Mouse (Mus musculus) brain, adult 10 weeks (tissue): ENCODE results near the gene Krt2. TPM values are rescaled to one million over a fixed set of nuclear protein-coding genes. Genes with fewer than 3 reads are reported as not detected.

Experiments
- polyA plus RNA-seq: library from polyadenylated mRNA; stranded (reverse); fragments of 350-450 nt; fragmentation: Illumina TruSeq; extraction: RNeasy Lipid Tissue Mini Kit (QIAGEN cat#74804); gene quantifications from one replicate; pipeline ENCODE4 v1.2.3, GENCODE M21; 2015; ENCODE audit warnings: low read depth, low replicate concordance

Krt2 gene
- 0.65 TPM for polyA plus RNA-seq

DNA sequence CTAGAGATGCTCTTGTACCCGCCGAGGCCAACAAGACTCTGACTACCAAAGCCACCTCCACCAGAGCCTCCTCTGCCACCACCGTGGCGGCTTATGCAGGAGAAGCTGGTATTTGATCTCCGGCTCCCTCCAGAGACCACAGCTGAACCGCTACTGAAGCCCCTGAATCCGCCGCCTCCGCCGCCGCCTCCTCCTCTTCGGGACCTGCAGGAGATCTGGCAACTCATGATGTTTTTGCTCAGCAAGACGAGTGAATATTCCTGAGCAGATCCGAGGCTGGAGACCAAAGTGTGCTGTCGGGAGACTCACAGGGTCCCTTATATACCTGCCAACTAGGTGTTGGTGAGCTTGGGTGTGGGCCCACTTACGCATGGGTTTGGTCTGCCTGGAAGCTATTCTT is at the start of gene Krt2:
TSS of gene Krt2 (minus strand) at position 295 of the 400 bp plus-strand sequence.

DNA sequence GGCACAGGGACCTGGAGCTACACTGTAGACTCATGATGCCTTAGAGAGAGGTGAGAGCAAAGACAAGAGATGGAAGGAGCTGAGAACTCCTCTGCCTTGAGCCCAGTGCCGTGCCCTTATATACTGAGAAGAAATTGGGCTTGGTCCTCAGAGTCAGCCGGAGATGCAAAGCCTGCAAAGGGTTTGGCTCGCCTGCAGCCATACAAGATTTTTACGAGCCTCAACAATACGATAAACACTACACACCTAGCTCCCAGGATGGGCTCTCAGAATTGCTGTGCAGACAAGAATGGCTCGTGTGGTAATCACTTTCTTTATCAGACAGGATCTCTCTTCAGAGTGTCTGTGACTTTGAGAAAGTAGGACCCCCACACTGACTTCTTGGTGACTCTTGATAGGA is 32.7 kb upstream of the Krt2 start, which contains the start of gene Krt1:
TSS of gene Krt1 (minus strand) at position 101 of the 400 bp plus-strand sequence.

DNA sequence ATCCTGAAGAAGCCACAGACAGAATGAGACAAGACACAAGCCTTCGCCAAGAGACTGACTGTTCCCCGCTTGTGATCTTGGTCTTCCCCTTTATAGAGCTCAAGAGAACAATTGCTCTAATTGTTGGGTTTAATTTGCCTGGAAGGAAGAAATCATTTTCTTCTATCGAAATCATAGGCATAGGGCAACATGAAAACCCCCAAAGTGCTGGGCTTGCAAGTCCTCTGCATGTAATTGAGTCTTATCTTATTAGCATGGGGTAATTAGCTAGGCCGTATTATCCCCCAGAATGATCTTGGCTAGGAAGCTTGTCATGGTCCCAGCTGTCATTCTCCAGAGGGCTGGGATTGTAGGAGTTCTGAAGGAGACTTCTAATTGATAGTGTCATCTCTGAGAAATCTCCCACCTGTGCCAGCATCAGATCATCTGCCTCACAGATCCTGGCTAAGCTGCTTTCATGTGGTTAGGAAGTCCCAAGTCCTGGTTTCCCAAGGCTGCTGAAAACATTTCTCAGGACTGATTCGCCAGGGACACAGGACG is 15.6 kb downstream of the Krt2 start, which contains the start of gene Krt73:
TSS of gene Krt73 (minus strand) at position 51 of the 540 bp plus-strand sequence.

DNA sequence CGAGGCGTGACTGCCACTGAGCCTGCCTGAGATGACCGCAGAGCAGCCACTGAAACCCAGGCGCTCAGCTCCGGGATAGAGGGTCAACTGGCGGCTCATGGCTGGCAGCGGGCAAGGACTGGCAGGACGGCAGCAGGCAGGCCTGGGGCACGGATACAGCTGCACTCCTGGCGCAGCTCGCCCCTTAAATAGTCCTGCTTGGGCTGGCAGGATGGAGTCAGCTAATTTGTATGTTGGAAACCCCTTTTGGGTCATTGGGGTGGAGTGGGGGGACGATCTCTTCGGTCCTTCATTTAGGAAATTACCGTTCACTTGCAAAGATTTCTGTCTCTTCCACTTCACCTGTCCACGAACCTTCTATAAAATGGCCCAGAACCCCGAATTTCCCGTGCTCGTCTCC is 31.6 kb downstream of the Krt2 start, which contains the start of gene Krt72:
TSS of gene Krt72 (minus strand) at position 101 of the 400 bp plus-strand sequence.

Other genes starting within 250 kb of the Krt2 start
- gene Krt75, start 244.3 kb downstream of the Krt2 start, polyA plus RNA-seq, result not detected
- gene Gm5414, start 190.0 kb downstream of the Krt2 start, polyA plus RNA-seq, result not detected
- not detected for gene Gm5478, start 170.8 kb downstream of the Krt2 start, polyA plus RNA-seq
- gene Krt6b, start 137.9 kb downstream of the Krt2 start, polyA plus RNA-seq, result not detected
- not detected for gene Krt6a, start 123.9 kb downstream of the Krt2 start, polyA plus RNA-seq
- not detected for gene Krt5, start 105.3 kb downstream of the Krt2 start, polyA plus RNA-seq
- gene Krt71, start 75.1 kb downstream of the Krt2 start, polyA plus RNA-seq, result not detected
- gene Krt72, start 31.7 kb downstream of the Krt2 start, polyA plus RNA-seq, result not detected
- gene Krt73, start 15.8 kb downstream of the Krt2 start, polyA plus RNA-seq, result 0.88 TPM
- gene Krt1, start 32.6 kb upstream of the Krt2 start, polyA plus RNA-seq, result 5.6 TPM
- 6.7 TPM for gene Krt77, start 51.5 kb upstream of the Krt2 start, polyA plus RNA-seq
- gene Krt76, start 74.8 kb upstream of the Krt2 start, polyA plus RNA-seq, result not detected
- gene Krt4, start 106.6 kb upstream of the Krt2 start, polyA plus RNA-seq, result not detected
- gene Krt79, start 122.2 kb upstream of the Krt2 start, polyA plus RNA-seq, result not detected
- gene Krt78, start 136.1 kb upstream of the Krt2 start, polyA plus RNA-seq, result not detected
- 0.91 TPM for gene Krt8, start 186.3 kb upstream of the Krt2 start, polyA plus RNA-seq
- 1.9 TPM for gene Krt18, start 210.0 kb upstream of the Krt2 start, polyA plus RNA-seq